Mouse (Mus musculus): ENCODE results near the gene Crtc1.

DNA sequence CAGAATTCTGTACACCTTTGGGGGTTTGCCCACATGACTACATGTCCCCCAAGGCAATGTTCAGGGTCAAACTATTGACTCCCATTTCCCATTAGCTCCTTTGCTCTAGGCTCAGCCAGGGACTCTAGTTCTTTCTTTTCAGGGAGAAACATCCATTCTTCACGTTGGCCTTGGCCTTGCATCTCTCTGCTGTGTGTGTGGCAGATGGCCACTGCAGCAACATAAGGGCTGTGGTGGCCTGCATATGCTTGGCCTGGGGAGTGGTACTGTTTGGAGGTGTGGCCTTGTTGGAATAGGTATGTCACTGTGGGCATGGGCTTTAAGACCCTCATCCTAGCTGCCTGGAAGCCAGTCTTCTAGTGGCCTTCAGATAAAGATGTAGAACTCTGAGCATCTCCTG is 6.6 kb upstream of the Crtc1 start:
- TF ChIP-seq CTCF (IDR thresholded peaks at IDR 0.05; ENCODE audit: low read depth) (no peak), EP300 (IDR thresholded peaks at IDR 0.05; ENCODE audit: low read depth) (no peak)

Measured in liver, embryonic 14.5 days (tissue).